Mouse (Mus musculus) kidney, embryonic 14.5 days (tissue): ENCODE measurements at regions not wholly inside any gene's neighbourhood (a gene's known extent, or its start where the extent isn't known, plus 50 kb on each side); places are given as distances from the start of the nearest gene placed in this dataset.
"Not testable (repeated sequence)": the region's sequence is repeated elsewhere in the genome, so short reads cannot be mapped to it uniquely, and the experiment has no call there.

Source experiments
- ATAC-seq: fragments of 200-750 bp; cut with Nextera tagmentation; 2 replicates; pipeline ENCODE4 v1.8.0; 2017; ENCODE audit warnings: moderate number of reproducible peaks, mild to moderate bottlenecking, moderate TSS enrichment, moderate library complexity; ENCODE audit not compliant: low FRiP score, low TSS enrichment
- H3K27ac ChIP-seq: fragments of 300-500 bp; sonication (generic); 2 replicates; pipeline ENCODE4 v1.5.1; 2014; ENCODE audit warnings: low read depth, mild to moderate bottlenecking, low read length, moderate library complexity, mixed read lengths
- H3K27me3 ChIP-seq: fragments of 300-500 bp; sonication (generic); 2 replicates; pipeline ENCODE4 v1.6.1; 2014; ENCODE audit warnings: mild to moderate bottlenecking, low read length; ENCODE audit not compliant: control insufficient read depth, insufficient read depth
- H3K36me3 ChIP-seq: fragments of 300-500 bp; sonication (generic); 2 replicates; pipeline ENCODE4 v1.6.1; 2014; ENCODE audit warnings: low read length, mixed read lengths; ENCODE audit not compliant: control insufficient read depth, insufficient read depth
- H3K4me1 ChIP-seq: fragments of 300-500 bp; sonication (generic); 2 replicates; pipeline ENCODE4 v1.6.1; 2014; ENCODE audit warnings: low read length, mixed read lengths; ENCODE audit not compliant: control insufficient read depth, insufficient read depth
- H3K4me2 ChIP-seq: fragments of 300-500 bp; sonication (generic); replicated peaks from 2 replicates; pipeline ENCODE4 v1.6.1; 2014; ENCODE audit warnings: low read depth, mild to moderate bottlenecking, low read length
- H3K4me3 ChIP-seq: fragments of 300-500 bp; sonication (generic); 2 replicates; pipeline ENCODE4 v1.5.1; 2014; ENCODE audit warnings: mild to moderate bottlenecking, low read length
- H3K9ac ChIP-seq: fragments of 300-500 bp; sonication (generic); 2 replicates; pipeline ENCODE4 v1.6.1; 2014; ENCODE audit warnings: low read depth, mild to moderate bottlenecking, low read length, moderate library complexity
- H3K9me3 ChIP-seq: fragments of 300-500 bp; sonication (generic); 2 replicates; pipeline ENCODE4 v1.6.1; 2016; ENCODE audit warnings: low read length; ENCODE audit not compliant: control insufficient read depth
- WGBS: fragments of 180-500 bp; shearing (Covaris S2); extraction: QIAGEN DNeasy Blood & Tissue Kit; methylation state at CpG from one replicate; pipeline ENCODE4 v1.1.7; 2014; 5-methylcytosine and 5-hydroxymethylcytosine counted together

DNA sequence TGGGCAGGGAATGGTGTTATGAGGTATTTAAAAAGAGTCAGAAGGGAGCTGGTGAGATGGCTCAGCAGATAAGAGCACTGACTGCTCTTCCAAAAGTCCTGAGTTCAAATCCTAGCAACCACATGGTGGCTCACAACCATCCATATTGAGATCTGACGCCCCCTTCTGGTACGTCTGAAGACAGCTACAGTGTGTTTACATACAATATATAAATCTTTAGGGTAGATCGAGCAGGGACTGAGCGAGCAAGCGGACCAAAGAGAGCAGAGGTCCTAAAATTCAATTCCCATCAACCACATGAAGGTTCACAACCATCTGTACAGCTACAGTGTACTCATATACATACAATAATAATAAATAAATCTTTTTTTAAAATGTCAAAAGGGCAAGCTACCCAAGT, 269.8 kb downstream of the Gxylt1 start:
- not testable (repeated sequence) for H3K27ac ChIP-seq, H3K9me3 ChIP-seq, H3K27me3 ChIP-seq, H3K4me2 ChIP-seq, ATAC-seq, H3K36me3 ChIP-seq, H3K4me1 ChIP-seq, H3K4me3 ChIP-seq, H3K9ac ChIP-seq
- 89% methylated on average over 5 of the region's 5 CpGs for WGBS

DNA sequence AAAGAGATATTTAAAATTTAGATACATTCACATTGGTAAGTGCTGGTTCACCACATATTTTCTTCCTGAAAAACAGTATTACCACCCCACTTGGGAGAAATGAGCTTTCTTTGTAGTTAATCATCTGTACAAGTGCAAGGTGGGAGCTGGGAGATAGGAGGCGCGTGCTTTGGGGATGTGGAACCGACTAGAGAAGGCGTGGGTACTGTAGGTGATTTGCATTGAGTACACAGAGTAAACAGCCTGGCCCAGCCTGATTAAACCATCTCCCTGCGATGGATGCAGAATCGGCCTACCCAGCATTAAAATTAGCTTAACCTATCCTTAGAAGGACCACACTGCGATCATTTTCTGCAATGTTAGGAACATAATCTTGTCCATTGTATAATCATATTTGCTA, 270.4 kb downstream of the Gxylt1 start:
- H3K27me3 ChIP-seq = no peaks in the 10 kb centered on the region
- H3K4me3 ChIP-seq = no peak overlapping the region
- no peak overlapping the region for H3K9ac ChIP-seq
- H3K9me3 ChIP-seq = no peaks in the 10 kb centered on the region
- H3K36me3 ChIP-seq = no peaks in the 10 kb centered on the region
- H3K27ac ChIP-seq = no peak overlapping the region
- ATAC-seq = no peak
- H3K4me2 ChIP-seq = no peak overlapping the region
- H3K4me1 ChIP-seq = 0 out of 2 replicates have a peak, but pooled peaks cover 4% of the 10 kb centered on the region
- 81% methylated on average over 7 of the region's 7 CpGs for WGBS

DNA sequence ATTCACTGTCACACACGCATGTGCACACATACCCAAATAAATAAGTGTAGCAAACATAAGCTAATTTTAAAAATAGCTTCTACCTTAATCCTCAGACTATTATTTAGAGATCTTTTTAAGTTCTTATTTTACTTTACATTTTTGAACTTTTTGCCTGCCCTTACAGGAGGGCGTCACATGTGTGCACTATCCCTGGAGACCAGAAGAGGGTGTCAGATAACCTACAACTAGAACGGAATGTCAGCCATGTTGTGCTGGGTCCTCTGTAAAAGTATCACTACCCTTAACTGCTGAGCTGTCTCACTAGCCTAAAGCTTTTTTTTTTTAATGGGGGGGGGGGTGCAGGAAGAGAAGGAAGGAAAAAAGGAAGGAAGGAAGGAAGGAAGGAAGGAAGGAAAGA, 271.7 kb downstream of the Gxylt1 start:
- 73% methylated on average over 3 of the region's 3 CpGs for WGBS
- H3K4me2 ChIP-seq = no peak overlapping the region
- no peak for ATAC-seq
- H3K9me3 ChIP-seq = no peaks in the 10 kb centered on the region
- H3K4me3 ChIP-seq = no peak overlapping the region
- H3K27me3 ChIP-seq = no peaks in the 10 kb centered on the region
- no peaks in the 10 kb centered on the region for H3K36me3 ChIP-seq
- no peak overlapping the region for H3K9ac ChIP-seq
- 0 out of 2 replicates have a peak, but pooled peaks cover 4% of the 10 kb centered on the region for H3K4me1 ChIP-seq
- H3K27ac ChIP-seq = no peak overlapping the region

- Histone ChIP-seq H3K9ac (no peak overlapping the region; the same call in 1 of the 2 replicates), H3K4me3 (peak overlapping the region; percentile 25), H3K27ac (no peak overlapping the region), H3K9me3 (no peaks in the 10 kb centered on the region), H3K27me3 (no peaks in the 10 kb centered on the region), H3K4me2 (peak overlapping the region; percentile 40), H3K36me3 (no peaks in the 10 kb centered on the region), H3K4me1 (0 out of 2 replicates have a peak, but pooled peaks cover 4% of the 10 kb centered on the region)
- 26% methylated on average over 25 of the region's 25 CpGs for WGBS
- 0 out of 2 replicates have a peak, but pooled peaks have one; percentile 47 for ATAC-seq
These were observed 272.7 kb downstream of the Gxylt1 start for GRCm38 (mm10) chr15:93002002-93002904.

DNA sequence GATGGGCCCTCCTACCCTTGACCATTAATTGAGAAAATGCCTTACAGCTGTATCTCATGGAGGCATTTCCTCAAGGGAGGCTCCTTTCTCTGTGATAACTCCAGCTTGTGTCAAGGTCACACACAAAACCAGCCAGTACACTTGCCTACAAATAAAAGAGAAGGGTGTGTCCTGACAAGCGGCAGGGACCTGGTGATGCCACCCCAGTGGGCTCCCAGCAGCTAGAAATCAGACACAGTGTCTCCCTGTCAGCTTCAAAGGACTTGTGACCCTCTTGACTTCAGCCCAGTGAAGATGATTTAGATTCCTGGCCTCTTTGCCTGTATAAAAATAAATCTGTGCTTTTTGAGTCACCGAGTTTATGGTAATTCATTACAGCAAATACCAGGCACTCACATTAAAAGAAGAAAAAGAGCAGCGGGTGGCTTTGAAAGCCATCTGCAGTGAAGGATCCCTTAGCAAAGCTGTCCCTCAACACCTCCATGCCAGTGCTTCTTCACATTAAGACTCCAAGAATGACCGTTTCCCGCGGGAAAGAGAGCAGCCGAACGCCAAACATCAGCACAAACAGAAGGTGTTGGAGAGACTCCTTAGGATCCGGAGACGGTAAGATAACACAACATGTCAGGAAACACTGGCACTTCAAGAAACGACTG, 273.5 kb downstream of the Gxylt1 start:
- H3K27ac ChIP-seq = no peak overlapping the region
- no peak overlapping the region for H3K9ac ChIP-seq
- ATAC-seq = no peak
- peak overlapping the region; percentile 25 for H3K4me3 ChIP-seq
- H3K4me2 ChIP-seq = peak overlapping the region; percentile 40
- H3K27me3 ChIP-seq = no peaks in the 10 kb centered on the region
- WGBS = 3% methylated on average over 11 of the region's 11 CpGs
- H3K4me1 ChIP-seq = 0 out of 2 replicates have a peak, but pooled peaks cover 4% of the 10 kb centered on the region
- no peaks in the 10 kb centered on the region for H3K9me3 ChIP-seq
- no peaks in the 10 kb centered on the region for H3K36me3 ChIP-seq

- H3K9me3 ChIP-seq = no peaks in the 10 kb centered on the region
- H3K36me3 ChIP-seq = no peaks in the 10 kb centered on the region
- H3K9ac ChIP-seq = no peak overlapping the region
- 38% methylated on average over 12 of the region's 12 CpGs for WGBS
- ATAC-seq = no peak
- no peak overlapping the region for H3K4me3 ChIP-seq
- H3K4me2 ChIP-seq = 0 out of 2 replicates have a peak overlapping the region, but pooled peaks have one; percentile 19
- H3K4me1 ChIP-seq = 0 out of 2 replicates have a peak, but pooled peaks cover 4% of the 10 kb centered on the region
- no peak overlapping the region for H3K27ac ChIP-seq
- H3K27me3 ChIP-seq = no peaks in the 10 kb centered on the region
These were observed 274.9 kb downstream of the Gxylt1 start for GRCm38 (mm10) chr15:93000121-93000520.

DNA sequence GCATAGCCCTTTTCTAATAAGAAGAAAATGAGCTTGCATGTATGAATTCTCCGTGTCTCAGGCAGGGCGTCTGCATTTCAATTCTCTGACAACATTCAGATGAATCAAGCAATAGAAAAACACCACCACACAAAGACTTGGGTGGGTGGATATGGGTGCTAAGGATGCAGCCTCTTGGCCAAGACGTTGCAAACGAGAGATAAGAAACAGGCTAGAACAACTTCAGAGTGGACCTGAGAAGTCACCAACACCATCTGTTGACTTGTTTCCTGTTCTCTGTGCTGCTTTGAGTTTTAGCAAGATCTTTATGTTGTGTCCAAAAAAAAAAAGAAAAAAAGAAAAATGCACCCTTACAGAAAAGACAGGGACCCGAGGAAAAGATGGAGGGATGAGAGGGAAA, 277.0 kb downstream of the Gxylt1 start:
- Histone ChIP-seq H3K4me3 (no peak overlapping the region), H3K27me3 (no peaks in the 10 kb centered on the region), H3K4me1 (0 out of 2 replicates have a peak, but pooled peaks cover 4% of the 10 kb centered on the region), H3K27ac (no peak overlapping the region), H3K9me3 (no peaks in the 10 kb centered on the region), H3K4me2 (no peak overlapping the region), H3K36me3 (no peaks in the 10 kb centered on the region), H3K9ac (no peak overlapping the region)
- ATAC-seq = no peak
- 83% methylated on average over 5 of the region's 5 CpGs for WGBS

- Histone ChIP-seq H3K4me1 (no peaks in the 10 kb centered on the region), H3K27me3 (no peaks in the 10 kb centered on the region), H3K9me3 (no peaks in the 10 kb centered on the region), H3K4me3 (no peak overlapping the region), H3K9ac (no peak overlapping the region), H3K27ac (no peak overlapping the region), H3K36me3 (no peaks in the 10 kb centered on the region), H3K4me2 (no peak overlapping the region)
- WGBS = 38% methylated on average over 11 of the region's 11 CpGs
- peak; percentile 81 for ATAC-seq
These were observed 280.7 kb downstream of the Gxylt1 start for GRCm38 (mm10) chr15:92994191-92994671.
